Mouse (Mus musculus) heart, adult 10 weeks (tissue): ENCODE data around the gene Emp3. TPM values are rescaled to one million over a fixed set of nuclear protein-coding genes. Genes with fewer than 3 reads are reported as not detected.

Source experiments
- polyA plus RNA-seq: library from polyadenylated mRNA; stranded (reverse); fragments of 350-450 nt; fragmentation: Illumina TruSeq; extraction: RNeasy Lipid Tissue Mini Kit (QIAGEN cat#74804); gene quantifications from one replicate; pipeline ENCODE4 v1.2.3, GENCODE M21; 2014; ENCODE audit warnings: low read depth, low replicate concordance

Gene Emp3
- polyA plus RNA-seq = 34.2 TPM

DNA sequence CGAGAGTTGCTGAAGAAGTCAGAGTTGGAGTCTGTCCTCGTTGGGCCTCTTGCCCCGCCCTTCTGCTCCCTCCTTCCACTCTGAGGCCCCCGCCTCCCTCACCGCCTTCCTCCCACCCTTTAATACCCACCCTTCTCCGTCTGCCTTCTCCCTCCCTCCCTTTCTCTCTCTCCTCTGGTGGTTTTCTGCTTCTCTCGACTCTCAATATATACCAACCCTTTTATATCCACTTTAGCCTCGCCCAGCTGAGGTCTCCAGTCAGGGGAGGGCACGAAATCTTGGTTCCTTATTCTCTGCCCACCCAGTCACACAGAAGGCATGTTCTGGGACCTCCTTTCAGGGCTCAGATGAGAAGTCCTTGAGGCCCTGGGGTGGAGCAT, at the start of gene Emp3:
Gene Emp3, minus strand, starts transcription at position 163 of the 380 bp plus-strand sequence.

DNA sequence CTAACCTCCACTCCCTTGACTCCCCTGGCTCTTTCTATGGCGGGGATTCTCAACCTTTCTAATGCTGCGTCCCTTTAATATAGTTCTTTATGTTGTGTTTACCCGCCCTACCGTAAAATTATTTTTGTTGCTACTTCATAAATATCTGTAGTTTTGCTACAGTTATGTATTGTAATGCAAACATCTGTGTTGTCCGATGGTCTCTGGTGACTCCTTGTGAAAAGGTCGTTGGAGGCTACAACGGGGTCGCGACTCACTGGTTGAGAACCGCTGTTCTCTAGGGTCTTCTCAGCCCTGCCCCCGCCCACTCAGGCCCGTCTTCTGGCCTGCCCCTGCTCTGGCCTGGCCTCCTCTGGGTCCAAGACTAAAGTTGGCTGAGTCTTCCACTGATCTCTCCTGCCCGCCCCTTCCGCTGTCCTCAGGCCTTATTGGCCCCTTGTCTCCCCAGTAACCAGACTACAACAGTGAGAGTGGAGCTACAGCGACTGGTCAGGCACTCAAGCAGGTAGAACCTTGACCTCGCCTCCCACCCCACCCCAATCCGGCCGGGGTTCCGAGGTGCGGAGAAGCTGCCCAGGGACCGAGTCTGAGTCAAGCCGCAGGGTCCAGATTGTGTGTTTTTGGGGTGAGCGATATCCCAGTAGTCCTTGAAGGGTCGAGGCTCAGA, 2.7 kb upstream of the Emp3 start, which contains the start of gene Ccdc114:
Gene Ccdc114, plus strand, starts transcription at position 311 of the 667 bp plus-strand sequence.

DNA sequence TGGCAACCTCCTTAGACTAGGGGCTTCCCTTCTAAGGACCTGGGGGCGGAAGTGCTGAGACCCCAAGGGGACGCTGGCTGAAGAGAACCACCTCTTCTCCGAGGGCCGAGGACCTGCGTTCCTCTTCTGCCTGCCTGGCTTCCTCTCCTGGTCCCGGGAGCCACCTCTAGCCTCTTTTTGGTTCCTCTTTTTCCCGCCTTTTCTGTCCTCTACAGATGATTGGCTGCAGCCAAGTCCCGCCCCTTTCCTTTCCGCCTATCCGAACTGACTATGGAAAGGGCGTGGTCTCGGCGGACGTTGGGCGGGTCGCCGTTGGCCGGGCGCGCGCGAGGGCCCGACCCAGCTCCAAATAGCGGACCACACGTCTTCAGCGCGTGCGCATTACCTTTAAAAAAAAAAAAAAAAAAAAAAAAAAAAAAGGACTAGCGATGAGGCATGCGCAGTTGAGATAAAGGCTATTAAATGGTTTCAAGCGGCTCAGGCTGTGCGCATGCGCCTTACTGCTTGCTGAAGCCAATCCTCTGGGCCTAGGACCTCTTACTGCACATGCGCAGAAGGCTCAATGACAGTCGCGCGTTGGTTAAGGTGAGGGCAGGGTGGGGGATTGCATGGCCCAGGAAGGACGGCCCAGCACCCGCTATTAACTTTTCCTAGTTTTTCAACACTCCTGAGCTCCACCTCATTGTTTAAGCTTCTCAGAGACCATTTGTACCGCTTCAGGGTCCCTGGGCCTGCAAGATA, 24.5 kb downstream of the Emp3 start, which contains the start of the genes Syngr4 and Tmem143:
Gene Syngr4, minus strand, starts transcription at position 198 of the 741 bp plus-strand sequence.
Gene Tmem143, plus strand, starts transcription at position 425 of the 741 bp plus-strand sequence.

DNA sequence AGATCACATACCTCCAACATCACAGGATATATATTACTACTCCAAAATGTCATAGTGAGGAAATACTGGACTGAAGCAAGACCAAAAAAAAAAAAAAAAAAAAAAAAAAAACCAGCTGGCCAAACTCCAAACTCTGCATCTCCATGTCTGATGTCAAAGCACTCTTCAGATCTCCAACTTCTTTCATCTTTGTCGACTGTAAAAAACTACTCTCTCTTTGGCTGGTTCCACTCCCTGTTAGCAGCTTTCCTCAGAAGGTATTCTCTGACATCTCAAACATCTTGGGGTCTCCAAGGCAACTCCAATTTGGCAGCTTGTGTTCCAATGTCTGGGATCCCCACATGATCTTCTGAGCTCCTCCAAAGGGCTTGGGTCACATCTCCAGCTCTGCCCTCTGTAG, 42.9 kb downstream of the Emp3 start, which contains the start of gene Grin2d:
Gene Grin2d, minus strand, starts transcription at position 101 of the 400 bp plus-strand sequence.

DNA sequence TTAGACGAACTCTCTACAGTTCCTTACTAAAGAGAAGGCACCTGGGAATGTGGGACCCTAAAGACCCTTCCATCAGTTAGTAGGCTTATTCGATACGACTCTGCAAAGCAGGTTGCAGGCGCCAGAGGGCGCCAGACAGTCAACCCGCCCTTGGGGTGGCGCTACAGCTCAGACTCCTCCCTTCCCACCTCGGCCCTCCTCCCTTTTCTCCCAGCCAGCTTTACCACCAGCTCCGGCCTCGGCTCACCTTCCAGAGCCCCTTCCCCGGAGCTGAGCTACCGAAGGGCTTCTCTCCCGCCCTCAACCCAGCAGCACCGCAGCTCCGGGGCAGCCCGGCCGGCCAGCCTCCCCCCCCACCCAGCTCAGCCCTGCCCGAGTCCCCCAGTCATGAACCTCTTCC, 48.6 kb downstream of the Emp3 start, which contains the start of gene Kdelr1:
Gene Kdelr1, plus strand, starts transcription at position 149 of the 400 bp plus-strand sequence.

Other genes with a start within 250 kb of the Emp3 start
- gene Ntn5, start 237.4 kb downstream of the Emp3 start, polyA plus RNA-seq = not detected
- gene Sec1, start 227.0 kb downstream of the Emp3 start, polyA plus RNA-seq = 0.47 TPM
- gene Car11, start 221.6 kb downstream of the Emp3 start, polyA plus RNA-seq = 8.2 TPM
- gene Dbp, start 216.3 kb downstream of the Emp3 start, polyA plus RNA-seq = 17.7 TPM
- gene Rpl18, start 205.9 kb downstream of the Emp3 start, polyA plus RNA-seq = 502 TPM
- gene Sphk2, start 203.4 kb downstream of the Emp3 start, polyA plus RNA-seq = 19.3 TPM
- gene Fam83e, start 200.2 kb downstream of the Emp3 start, polyA plus RNA-seq = not detected
- not detected for gene Spaca4, start 195.6 kb downstream of the Emp3 start, polyA plus RNA-seq
- not detected for gene Lmtk3, start 137.7 kb downstream of the Emp3 start, polyA plus RNA-seq
- gene Sult2b1, start 136.7 kb downstream of the Emp3 start, polyA plus RNA-seq = not detected
- gene Cyth2, start 106.8 kb downstream of the Emp3 start, polyA plus RNA-seq = 56.6 TPM
- 0.47 TPM for gene Kcnj14, start 96.6 kb downstream of the Emp3 start, polyA plus RNA-seq
- gene Grwd1, start 90.5 kb downstream of the Emp3 start, polyA plus RNA-seq = 13.0 TPM
- gene Kdelr1, start 48.6 kb downstream of the Emp3 start, polyA plus RNA-seq = 146 TPM
- gene Grin2d, start 43.0 kb downstream of the Emp3 start, polyA plus RNA-seq = 0.42 TPM
- not detected for gene Syngr4, start 24.7 kb downstream of the Emp3 start, polyA plus RNA-seq
- gene Tmem143, start 24.5 kb downstream of the Emp3 start, polyA plus RNA-seq = 106 TPM
- 2.2 TPM for gene Ccdc114, start 2.7 kb upstream of the Emp3 start, polyA plus RNA-seq
- gene Abcc6, start 108.9 kb upstream of the Emp3 start, polyA plus RNA-seq = not detected
- gene Nomo1, start 112.3 kb upstream of the Emp3 start, polyA plus RNA-seq = 68.8 TPM
- 138 TPM for gene Kcnj11, start 179.4 kb upstream of the Emp3 start, polyA plus RNA-seq